14 mouse cellular contexts compared by ENCODE assay signal in genomic region chr16:76332127-76332526, GRCm38 (mm10). TPM values are rescaled to one million over a fixed set of nuclear protein-coding genes. Genes with fewer than 3 reads are reported as not detected.
DNase-seq lines count a peak whose midpoint lies in the region; ATAC-seq lines count a peak whose summit lies in the region.
"Had no signal": no experiment of that assay in that cellular context is flagged by ENCODE, and none has a peak within 500 bp of the region (broad histone marks: within the 10 kb centered on the region; RNA-seq: fewer than 3 reads in every experiment).

No protein-coding gene starts in this region.

- no peak overlapping the region for H3K4me3 ChIP-seq in midbrain, embryonic 12.5 days
- no peak overlapping the region for H3K4me3 ChIP-seq in midbrain, embryonic 16.5 days (ENCODE audit: low read depth, low read length)
- H3K4me3 ChIP-seq: hindbrain, embryonic 12.5 days; midbrain, embryonic 10.5 days had no signal

- H3K4me1 ChIP-seq in midbrain, embryonic 12.5 days = 0 out of 2 replicates have a peak, but pooled peaks cover 3% of the 10 kb centered on the region
- H3K4me1 ChIP-seq in midbrain, embryonic 16.5 days (ENCODE audit: control insufficient read depth, insufficient read depth, low read length) = no peaks in the 10 kb centered on the region
- H3K4me1 ChIP-seq: hindbrain, embryonic 12.5 days had no signal

- peaks cover 4% of the 10 kb centered on the region; the same call in 1 of the 2 replicates for H3K36me3 ChIP-seq in midbrain, embryonic 12.5 days
- no peaks in the 10 kb centered on the region for H3K36me3 ChIP-seq in midbrain, embryonic 16.5 days (ENCODE audit: control insufficient read depth, insufficient read depth, low read length)
- H3K36me3 ChIP-seq: hindbrain, embryonic 12.5 days had no signal

- WGBS in midbrain, embryonic 12.5 days = 33% methylated on average over 7 of the region's 7 CpGs
- WGBS in midbrain, embryonic 16.5 days = 42% methylated on average over 7 of the region's 7 CpGs

- ATAC-seq in midbrain, embryonic 12.5 days (ENCODE audit: low FRiP score, low read depth) = peak; percentile 70; the same call in 1 of the 2 replicates
- no peak for ATAC-seq in midbrain, embryonic 16.5 days
- ATAC-seq: CD4-positive, CD25-positive, alpha-beta regulatory T cell, adult 4 months had no signal

- no peaks in the 10 kb centered on the region for H3K27me3 ChIP-seq in midbrain, embryonic 12.5 days
- H3K27me3 ChIP-seq in midbrain, embryonic 16.5 days (ENCODE audit: control insufficient read depth, insufficient read depth, low read depth, low read length) = no peaks in the 10 kb centered on the region
- H3K27me3 ChIP-seq: hindbrain, embryonic 12.5 days had no signal

- H3K9me3 ChIP-seq in midbrain, embryonic 12.5 days = no peaks in the 10 kb centered on the region
- H3K9me3 ChIP-seq in midbrain, embryonic 16.5 days (replicated peaks; ENCODE audit: control insufficient read depth, low read length, poor library complexity, severe bottlenecking) = no peaks in the 10 kb centered on the region
- H3K9me3 ChIP-seq: hindbrain, embryonic 12.5 days had no signal

- peak; percentile 47 for DNase-seq in kidney, adult 9 months
- DNase-seq in kidney, postnatal 10 days = no peak
- DNase-seq in kidney, postnatal 14 days = peak; percentile 44
- no peak for DNase-seq in layer of hippocampus, adult 18-20 months (ENCODE audit: low spot score in 2 of 2)
- DNase-seq in layer of hippocampus, postnatal 10 days (ENCODE audit: low spot score in 2 of 2) = no peak
- DNase-seq: cerebellum, adult 11 months; right cerebral cortex, postnatal 25 days; thymus, adult 2 months had no signal

- no peak overlapping the region for H3K27ac ChIP-seq in midbrain, embryonic 12.5 days (replicated peaks)
- H3K27ac ChIP-seq in midbrain, embryonic 16.5 days (ENCODE audit: low read length) = no peak overlapping the region
- H3K27ac ChIP-seq: hindbrain, embryonic 12.5 days; liver, embryonic 14.5 days; midbrain, embryonic 10.5 days had no signal

- no peak overlapping the region for H3K9ac ChIP-seq in midbrain, embryonic 12.5 days (replicated peaks)
- H3K9ac ChIP-seq in midbrain, embryonic 16.5 days (ENCODE audit: low read depth, low read length) = no peak overlapping the region
- H3K9ac ChIP-seq: hindbrain, embryonic 12.5 days; liver, embryonic 14.5 days had no signal

- H3K4me2 ChIP-seq in midbrain, embryonic 12.5 days (replicated peaks) = no peak overlapping the region
- no peak overlapping the region for H3K4me2 ChIP-seq in midbrain, embryonic 16.5 days (ENCODE audit: low read length)
- H3K4me2 ChIP-seq: hindbrain, embryonic 12.5 days had no signal

RNA-seq across cellular contexts. Expression of gene Nrip1, which starts 41.5 kb away (rescaled TPM):
- polyA plus RNA-seq in midbrain, embryonic 12.5 days (2016; fragmentation: Nextera tagmentation; extraction: Ambion mirVana) = 28.7 and 30.0 TPM in 2 replicates
- 30.0 and 31.4 TPM in 2 replicates for polyA plus RNA-seq in midbrain, embryonic 16.5 days (2015; fragmentation: Nextera tagmentation; extraction: Ambion mirVana)
- 10 to 100 TPM; 58.0 to 58.7 TPM for total RNA-seq in layer of hippocampus, adult 18-20 months (2021)
- 10 to 100 TPM; 53.2 to 59.2 TPM for total RNA-seq in layer of hippocampus, postnatal 10 days (2021)

Comparison
In these comparisons a context has a peak if more than half of its experiments do, and no peak if none do; other contexts are left out.
1. DNase-seq: peak in kidney, adult 9 months (single experiment) and kidney, postnatal 14 days (single experiment); none in kidney, postnatal 10 days (single experiment), layer of hippocampus, adult 18-20 months (0 of 2) and layer of hippocampus, postnatal 10 days (0 of 2).